Mouse (Mus musculus): ENCODE measurements around the gene Emid1.

- TF ChIP-seq GATA1 (IDR thresholded peaks at IDR 0.05; ENCODE audit: low read length) (no peak), TAL1 (IDR thresholded peaks at IDR 0.05; ENCODE audit: low read length) (no peak)
Measured at GRCm38 (mm10) chr11:5196583-5196982, 44.5 kb upstream of the Emid1 start.
